Mouse (Mus musculus): Measurements from ENCODE around the gene Wrb.

DNA sequence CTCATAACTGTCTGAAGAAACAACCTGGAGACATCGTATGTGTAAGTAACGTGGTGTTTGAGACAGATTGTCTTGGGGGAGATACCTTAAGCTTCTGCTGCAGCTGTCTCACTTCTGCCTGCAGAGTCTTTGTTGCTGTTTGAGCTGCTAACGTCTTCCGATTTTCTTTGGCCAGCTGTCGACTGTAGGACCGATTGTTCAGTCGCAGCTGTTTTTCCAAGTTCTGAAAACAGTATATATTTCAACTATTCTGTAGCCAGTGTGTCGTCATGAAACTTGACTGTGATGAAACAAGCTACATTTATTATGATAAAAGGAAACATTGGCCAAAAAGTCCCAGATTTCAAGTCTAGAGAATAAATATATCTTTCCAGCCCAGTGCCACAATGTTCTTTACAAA, 28.4 kb downstream of the Wrb start:
- TF ChIP-seq EP300 (IDR thresholded peaks at IDR 0.05; ENCODE audit: insufficient read depth, low read depth, low read length) (no peak), CTCF (IDR thresholded peaks at IDR 0.05; ENCODE audit: low read depth, low read length) (no peak)
